Mouse (Mus musculus) ES-E14 (cell line): ENCODE data around the gene Cd52.
"Not testable (repeated sequence)": the region's sequence is repeated elsewhere in the genome, so short reads cannot be mapped to it uniquely, and the experiment has no call there.

Experiments
- CHD2 ChIP-seq: IDR thresholded peaks from 2 replicates; pipeline ENCODE4 v1.6.1; 2014; ENCODE audit warnings: mild to moderate bottlenecking, low read depth, low read length, inconsistent platforms
- HCFC1 ChIP-seq: IDR thresholded peaks from 2 replicates; pipeline ENCODE4 v1.6.1; 2012; ENCODE audit warnings: low read length, inconsistent platforms, borderline replicate concordance; ENCODE audit not compliant: insufficient read depth
- MAFK ChIP-seq: IDR thresholded peaks from 2 replicates; pipeline ENCODE4 v1.6.1; 2014; ENCODE audit warnings: mild to moderate bottlenecking, low read depth, low read length, inconsistent platforms; ENCODE audit not compliant: insufficient read depth
- ZC3H11A ChIP-seq: IDR thresholded peaks from 2 replicates; pipeline ENCODE4 v1.6.1; 2012; ENCODE audit warnings: low read depth, mild to moderate bottlenecking, inconsistent platforms, low read length, borderline replicate concordance
- ZNF384 ChIP-seq: IDR thresholded peaks from 2 replicates; pipeline ENCODE4 v1.6.1; 2012; ENCODE audit warnings: low read depth, low read length, inconsistent platforms

DNA sequence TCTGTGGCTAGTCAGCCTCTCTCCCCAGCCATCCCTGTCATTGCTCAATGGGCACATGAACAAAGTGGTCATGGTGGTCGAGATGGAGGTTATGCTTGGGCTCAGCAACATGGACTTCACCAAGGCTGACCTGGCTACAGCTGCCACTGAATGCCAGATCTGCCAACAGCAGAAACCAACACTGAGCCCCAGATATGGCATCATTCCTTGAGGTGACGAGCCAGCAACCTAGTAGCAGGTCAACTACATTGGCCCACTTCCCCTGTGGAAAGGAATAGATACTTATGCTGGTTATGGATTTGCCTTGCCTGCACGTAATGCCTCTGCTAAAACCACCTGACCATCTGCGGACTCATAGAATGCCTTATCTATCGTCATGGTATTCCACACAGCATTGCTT, 49.4 kb upstream of the Cd52 start:
- not testable (repeated sequence) for TF ChIP-seq ZNF384, MAFK, HCFC1, ZC3H11A, CHD2
